Mouse (Mus musculus): ENCODE measurements around the gene Prickle4. TPM values are rescaled to one million over a fixed set of nuclear protein-coding genes. Genes with fewer than 3 reads are reported as not detected.

Prickle4 gene
- polyA plus RNA-seq (2014; fragmentation: Illumina TruSeq; extraction: RNeasy Lipid Tissue Mini Kit (QIAGEN cat#74804); ENCODE audit: low read depth, low replicate concordance), result 1.6 TPM

GRCm38 (mm10) chr17:47694503-47695336 is at the start of gene Prickle4:
Gene Prickle4, minus strand, starts transcription at chr17:47694736.

GRCm38 (mm10) chr17:47736856-47737255 is 42.3 kb upstream of the Prickle4 start, which contains the start of gene Tfeb:
Gene Tfeb, plus strand, starts transcription at chr17:47737030.

GRCm38 (mm10) chr17:47726566-47726965 is 32.0 kb upstream of the Prickle4 start, which contains the start of gene Pgc:
Gene Pgc, plus strand, starts transcription at chr17:47726842.

GRCm38 (mm10) chr17:47694442-47694502 is 264 bp downstream of the Prickle4 start, which contains the start of gene Gm21981:
Gene Gm21981, minus strand, starts transcription at chr17:47694455.

GRCm38 (mm10) chr17:47688608-47689575 is 5.6 kb downstream of the Prickle4 start, which contains the start of gene Frs3:
Gene Frs3, plus strand, starts transcription at chr17:47689030.

GRCm38 (mm10) chr17:47688344-47688607 is 6.3 kb downstream of the Prickle4 start, which contains the start of gene Tomm6:
Gene Tomm6, minus strand, starts transcription at chr17:47688386.

Other genes with a start within 250 kb of the Prickle4 start
- 18.3 TPM for gene Taf8, start 192.4 kb downstream of the Prickle4 start, polyA plus RNA-seq (2014; fragmentation: Illumina TruSeq; extraction: RNeasy Lipid Tissue Mini Kit (QIAGEN cat#74804); ENCODE audit: low read depth, low replicate concordance)
- 104 TPM for gene Ccnd3, start 189.7 kb downstream of the Prickle4 start, polyA plus RNA-seq (2014; fragmentation: Illumina TruSeq; extraction: RNeasy Lipid Tissue Mini Kit (QIAGEN cat#74804); ENCODE audit: low read depth, low replicate concordance)
- 6.9 TPM for gene Bysl, start 83.2 kb downstream of the Prickle4 start, polyA plus RNA-seq (2014; fragmentation: Illumina TruSeq; extraction: RNeasy Lipid Tissue Mini Kit (QIAGEN cat#74804); ENCODE audit: low read depth, low replicate concordance)
- gene Med20, start 83.2 kb downstream of the Prickle4 start, polyA plus RNA-seq (2014; fragmentation: Illumina TruSeq; extraction: RNeasy Lipid Tissue Mini Kit (QIAGEN cat#74804); ENCODE audit: low read depth, low replicate concordance), result 27.5 TPM
- gene Gm20517, start 83.1 kb downstream of the Prickle4 start, polyA plus RNA-seq (2014; fragmentation: Illumina TruSeq; extraction: RNeasy Lipid Tissue Mini Kit (QIAGEN cat#74804); ENCODE audit: low read depth, low replicate concordance), result 0.41 TPM
- gene Usp49, start 64.0 kb downstream of the Prickle4 start, polyA plus RNA-seq (2014; fragmentation: Illumina TruSeq; extraction: RNeasy Lipid Tissue Mini Kit (QIAGEN cat#74804); ENCODE audit: low read depth, low replicate concordance), result 7.2 TPM
- gene Tomm6, start 6.3 kb downstream of the Prickle4 start, polyA plus RNA-seq (2014; fragmentation: Illumina TruSeq; extraction: RNeasy Lipid Tissue Mini Kit (QIAGEN cat#74804); ENCODE audit: low read depth, low replicate concordance), result 191 TPM
- 4.9 TPM for gene Frs3, start 5.7 kb downstream of the Prickle4 start, polyA plus RNA-seq (2014; fragmentation: Illumina TruSeq; extraction: RNeasy Lipid Tissue Mini Kit (QIAGEN cat#74804); ENCODE audit: low read depth, low replicate concordance)
- 1.2 TPM for gene Gm21981, start 281 bp downstream of the Prickle4 start, polyA plus RNA-seq (2014; fragmentation: Illumina TruSeq; extraction: RNeasy Lipid Tissue Mini Kit (QIAGEN cat#74804); ENCODE audit: low read depth, low replicate concordance)
- not detected for gene Pgc, start 32.1 kb upstream of the Prickle4 start, polyA plus RNA-seq (2014; fragmentation: Illumina TruSeq; extraction: RNeasy Lipid Tissue Mini Kit (QIAGEN cat#74804); ENCODE audit: low read depth, low replicate concordance)
- 15.0 TPM for gene Tfeb, start 42.3 kb upstream of the Prickle4 start, polyA plus RNA-seq (2014; fragmentation: Illumina TruSeq; extraction: RNeasy Lipid Tissue Mini Kit (QIAGEN cat#74804); ENCODE audit: low read depth, low replicate concordance)
- 4.5 TPM for gene Mdfi, start 140.0 kb upstream of the Prickle4 start, polyA plus RNA-seq (2014; fragmentation: Illumina TruSeq; extraction: RNeasy Lipid Tissue Mini Kit (QIAGEN cat#74804); ENCODE audit: low read depth, low replicate concordance)
- gene Foxp4, start 229.9 kb upstream of the Prickle4 start, polyA plus RNA-seq (2014; fragmentation: Illumina TruSeq; extraction: RNeasy Lipid Tissue Mini Kit (QIAGEN cat#74804); ENCODE audit: low read depth, low replicate concordance), result 17.8 TPM